Comparison of ENCODE assay signal across 8 mouse cellular contexts in genomic region chr9:66593613-66593969, GRCm38 (mm10). TPM values are rescaled to one million over a fixed set of nuclear protein-coding genes. Genes with fewer than 3 reads are reported as not detected.
DNase-seq lines count a peak whose midpoint lies in the region; ATAC-seq and TF ChIP-seq lines count a peak whose summit lies in the region.

No protein-coding gene starts in this region.

- no peaks in the 10 kb centered on the region for H3K36me3 ChIP-seq in heart, embryonic 10.5 days
- H3K36me3 ChIP-seq in testis, adult 2 months (ENCODE audit: control insufficient read depth, insufficient read depth, low read length), result no peaks in the 10 kb centered on the region
- no peaks in the 10 kb centered on the region for H3K36me3 ChIP-seq in liver, embryonic 13.5 days

- peaks cover 58% of the 10 kb centered on the region for H3K4me1 ChIP-seq in heart, embryonic 10.5 days
- peaks cover 6% of the 10 kb centered on the region; the same call in 1 of the 2 replicates for H3K4me1 ChIP-seq in testis, adult 2 months (ENCODE audit: control insufficient read depth, insufficient read depth, low read length)
- H3K4me1 ChIP-seq in liver, embryonic 13.5 days (replicated peaks), result peaks cover 49% of the 10 kb centered on the region

- no peak for TF ChIP-seq POLR2A in testis, adult 2 months (IDR thresholded peaks at IDR 0.05; ENCODE audit: control insufficient read depth, low read depth, low read length)

- WGBS in heart, embryonic 10.5 days, result 8% methylated on average over 12 of the region's 12 CpGs
- 4% methylated on average over 12 of the region's 12 CpGs for WGBS in liver, embryonic 13.5 days (ENCODE audit: insufficient replicate concordance)

- H3K27me3 ChIP-seq in heart, embryonic 10.5 days (ENCODE audit: insufficient read depth, poor library complexity, severe bottlenecking), result no peaks in the 10 kb centered on the region; the same call in none of the 2 replicates
- no peaks in the 10 kb centered on the region for H3K27me3 ChIP-seq in testis, adult 2 months (ENCODE audit: control insufficient read depth, insufficient read depth, low read length)
- peaks cover 6% of the 10 kb centered on the region; the same call in 1 of the 2 replicates for H3K27me3 ChIP-seq in liver, embryonic 13.5 days

- peak overlapping the region; percentile 93 for H3K4me3 ChIP-seq in heart, embryonic 10.5 days
- peak overlapping the region; percentile 94 for H3K4me3 ChIP-seq in testis, adult 2 months (ENCODE audit: control insufficient read depth, low read depth, low read length)
- H3K4me3 ChIP-seq in liver, embryonic 13.5 days (replicated peaks), result peak overlapping the region; percentile 89

- no peak for ATAC-seq in liver, embryonic 13.5 days (ENCODE audit: low read depth)
- no peak for ATAC-seq in megakaryocyte-erythroid progenitor cell, adult 5-6 weeks (replicated peaks; ENCODE audit: low FRiP score, low TSS enrichment, poor library complexity, severe bottlenecking)
- no peak for ATAC-seq in granulocyte monocyte progenitor cell, adult 5-6 weeks (replicated peaks; ENCODE audit: poor library complexity, severe bottlenecking)

- DNase-seq in heart, embryonic 10.5 days (ENCODE audit: low spot score), result no peak
- DNase-seq in heart, adult 11 months, result no peak
- no peak for DNase-seq in testis, postnatal 14 days (ENCODE audit: low spot score)
- no peak for DNase-seq in liver, embryonic 13.5 days
- DNase-seq in embryo, embryonic 9.5 days (ENCODE audit: extremely low spot score), result no peak

- H3K9ac ChIP-seq in liver, embryonic 13.5 days, result peak overlapping the region; percentile 70

- H3K4me2 ChIP-seq in liver, embryonic 13.5 days, result peak overlapping the region; percentile 85

- no peaks in the 10 kb centered on the region for H3K9me3 ChIP-seq in heart, embryonic 10.5 days
- no peaks in the 10 kb centered on the region for H3K9me3 ChIP-seq in liver, embryonic 13.5 days (replicated peaks)

- no peak for TF ChIP-seq CTCF in testis, adult 2 months (IDR thresholded peaks at IDR 0.05; ENCODE audit: control insufficient read depth, insufficient read depth, insufficient replicate concordance, low read depth, low read length)

- peak overlapping the region; percentile 99 for H3K27ac ChIP-seq in heart, embryonic 10.5 days
- H3K27ac ChIP-seq in testis, adult 2 months (ENCODE audit: control insufficient read depth, insufficient read depth, low read depth, low read length), result peak overlapping the region; percentile 83
- H3K27ac ChIP-seq in liver, embryonic 13.5 days, result peak overlapping the region; percentile 90

RNA-seq across cellular contexts. Expression of gene Usp3, which starts 0.6 kb away (rescaled TPM):
- polyA plus RNA-seq in heart, embryonic 10.5 days (2016; fragmentation: Nextera tagmentation; extraction: Ambion mirVana), result 46.7 TPM in 2 replicates
- polyA plus RNA-seq in testis, adult 2 months (2012; rRNA removed), result 8.1 and 10.7 TPM in 2 replicates
- 15.4 and 18.8 TPM in 2 replicates for polyA plus RNA-seq in liver, embryonic 13.5 days (2015; fragmentation: Nextera tagmentation; extraction: Ambion mirVana)
- total RNA-seq in megakaryocyte-erythroid progenitor cell, adult 5-6 weeks (2014; fragmentation: Nextera tagmentation), result 39.0 and 59.5 TPM in 2 replicates
- 29.6 and 32.4 TPM in 2 replicates for total RNA-seq in megakaryocyte-erythroid progenitor cell, adult 5-6 weeks (2017)
- total RNA-seq in granulocyte monocyte progenitor cell, adult 5-6 weeks (2014; fragmentation: Nextera tagmentation), result 37.4 and 72.1 TPM in 2 replicates
- 50.4 and 55.5 TPM in 2 replicates for total RNA-seq in granulocyte monocyte progenitor cell, adult 5-6 weeks (2017)
